Mouse (Mus musculus) liver, adult 2 months (tissue): ENCODE data around the gene Ppp3ca.

Experiments
- CTCF ChIP-seq: fragments of 200-500 bp; IDR thresholded peaks from 2 replicates; pipeline ENCODE4 v1.5.1; 2011; ENCODE audit warnings: low read depth, low read length, control low read depth
- POLR2A ChIP-seq: fragments of 200-500 bp; IDR thresholded peaks from 2 replicates; pipeline ENCODE4 v1.6.1; 2011; ENCODE audit warnings: low read length, control low read depth; ENCODE audit not compliant: insufficient read depth; ENCODE audit errors: extremely low read depth

- no peak for TF ChIP-seq CTCF
- TF ChIP-seq POLR2A: no peak
Measured at GRCm38 (mm10) chr3:136716247-136716646, 46.3 kb downstream of the Ppp3ca start.
